Mouse (Mus musculus) limb, embryonic 14.5 days (tissue): Measurements from ENCODE around the gene Ass1. TPM values are rescaled to one million over a fixed set of nuclear protein-coding genes. Genes with fewer than 3 reads are reported as not detected.
"Not testable (repeated sequence)": the region's sequence is repeated elsewhere in the genome, so short reads cannot be mapped to it uniquely, and the experiment has no call there.

Experiments
- ATAC-seq: fragments of 200-750 bp; cut with Nextera tagmentation; 2 replicates; pipeline ENCODE4 v1.8.0; 2017; ENCODE audit warnings: low read depth, moderate number of reproducible peaks, moderate TSS enrichment; ENCODE audit not compliant: low FRiP score
- DNase-seq: peaks from one replicate; pipeline ENCODE4 v3.0.0-alpha.2; 2015; ENCODE audit warnings: low spot score
- H3K27ac ChIP-seq: fragments of 300-500 bp; sonication (generic); replicated peaks from 2 replicates; pipeline ENCODE4 v1.5.1; 2014; ENCODE audit warnings: low read depth, mild to moderate bottlenecking, low read length, moderate library complexity, mixed read lengths
- H3K27me3 ChIP-seq: fragments of 300-500 bp; sonication (generic); 2 replicates; pipeline ENCODE4 v1.6.1; 2014; ENCODE audit warnings: low read length, mixed read lengths; ENCODE audit not compliant: control insufficient read depth, insufficient read depth
- H3K36me3 ChIP-seq: fragments of 300-500 bp; sonication (generic); 2 replicates; pipeline ENCODE4 v1.6.1; 2014; ENCODE audit warnings: mild to moderate bottlenecking, low read length, moderate library complexity, mixed read lengths; ENCODE audit not compliant: control insufficient read depth, insufficient read depth
- H3K4me1 ChIP-seq: fragments of 300-500 bp; sonication (generic); 2 replicates; pipeline ENCODE4 v1.6.1; 2014; ENCODE audit warnings: antibody characterized with exemption, low read length, mixed read lengths; ENCODE audit not compliant: control insufficient read depth, insufficient read depth
- H3K4me2 ChIP-seq: fragments of 300-500 bp; sonication (generic); replicated peaks from 2 replicates; pipeline ENCODE4 v1.6.1; 2014; ENCODE audit warnings: low read depth, mild to moderate bottlenecking, low read length, moderate library complexity; ENCODE audit not compliant: severe bottlenecking
- H3K4me3 ChIP-seq: fragments of 300-500 bp; sonication (generic); replicated peaks from 2 replicates; pipeline ENCODE4 v1.5.1; 2014; ENCODE audit warnings: low read length
- H3K9ac ChIP-seq: fragments of 300-500 bp; sonication (generic); 2 replicates; pipeline ENCODE4 v1.6.1; 2014; ENCODE audit warnings: mild to moderate bottlenecking, low read depth, low read length, moderate library complexity; ENCODE audit not compliant: severe bottlenecking
- H3K9me3 ChIP-seq: fragments of 300-500 bp; sonication (generic); 2 replicates; pipeline ENCODE4 v1.6.1; 2016; ENCODE audit warnings: low read length; ENCODE audit not compliant: control insufficient read depth
- POLR2A ChIP-seq: fragments of 200-500 bp; IDR thresholded peaks from 2 replicates; pipeline ENCODE4 v1.8.0; 2012; ENCODE audit warnings: inconsistent platforms, mild to moderate bottlenecking, moderate library complexity, borderline replicate concordance; ENCODE audit not compliant: insufficient read depth, insufficient read length; ENCODE audit errors: extremely low read depth
- WGBS: fragments of 180-500 bp; shearing (Covaris S2); extraction: QIAGEN DNeasy Blood & Tissue Kit; methylation state at CpG from one replicate; pipeline ENCODE4 v1.1.7; 2014; 5-methylcytosine and 5-hydroxymethylcytosine counted together
- polyA plus RNA-seq, 2 experiments: library from polyadenylated mRNA; depleted of rRNA in 1 of 2; stranded (reverse) in 1 of 2; unstranded in 1 of 2; fragments of >200 nt; fragmentation: Nextera tagmentation in 1 of 2; extraction: Ambion mirVana in 1 of 2; gene quantifications; 2 replicates each; pipeline versions ENCODE4 v1.2.1 to v1.2.3; 2012 to 2014

Ass1 gene
- polyA plus RNA-seq, 2 experiments = 17.1 to 27.1 TPM

- ATAC-seq (no peak), DNase-seq (peak; percentile 12)
- no peak overlapping the region for H3K4me2 ChIP-seq
- H3K9ac ChIP-seq = no peak overlapping the region
- WGBS = 53% methylated on average over 5 of the region's 5 CpGs
- H3K4me3 ChIP-seq = no peak overlapping the region
- no peaks in the 10 kb centered on the region for H3K4me1 ChIP-seq
- TF ChIP-seq POLR2A = no peak
- no peaks in the 10 kb centered on the region for H3K9me3 ChIP-seq
- no peaks in the 10 kb centered on the region for H3K36me3 ChIP-seq
- no peaks in the 10 kb centered on the region for H3K27me3 ChIP-seq
- H3K27ac ChIP-seq = no peak overlapping the region
Observed at GRCm38 (mm10) chr2:31537054-31537453, 67.0 kb downstream of the Ass1 start.

GRCm38 (mm10) chr2:31538745-31539144, 68.7 kb downstream of the Ass1 start:
- H3K36me3 ChIP-seq = no peaks in the 10 kb centered on the region
- DNase-seq = no peak
- no peaks in the 10 kb centered on the region for H3K4me1 ChIP-seq
- no peak overlapping the region for H3K4me3 ChIP-seq
- H3K9ac ChIP-seq = no peak overlapping the region
- no peak overlapping the region for H3K4me2 ChIP-seq
- TF ChIP-seq POLR2A = no peak
- no peaks in the 10 kb centered on the region for H3K27me3 ChIP-seq
- WGBS = 66% methylated on average over 5 of the region's 5 CpGs
- ATAC-seq = no peak
- no peak overlapping the region for H3K27ac ChIP-seq
- H3K9me3 ChIP-seq = no peaks in the 10 kb centered on the region

- no peaks in the 10 kb centered on the region for H3K27me3 ChIP-seq
- H3K9me3 ChIP-seq = no peaks in the 10 kb centered on the region
- no peaks in the 10 kb centered on the region for H3K36me3 ChIP-seq
- no peak overlapping the region for H3K4me3 ChIP-seq
- H3K9ac ChIP-seq = no peak overlapping the region
- no peak overlapping the region for H3K4me2 ChIP-seq
- ATAC-seq (no peak), DNase-seq (no peak)
- H3K27ac ChIP-seq = no peak overlapping the region
- TF ChIP-seq POLR2A = no peak
- WGBS = 84% methylated on average over 5 of the region's 5 CpGs
- H3K4me1 ChIP-seq = no peaks in the 10 kb centered on the region
Observed at GRCm38 (mm10) chr2:31541581-31541980, 71.6 kb downstream of the Ass1 start.

- Histone ChIP-seq H3K4me3 (no peak overlapping the region), H3K27ac (no peak overlapping the region), H3K9ac (no peak overlapping the region), H3K4me1 (no peaks in the 10 kb centered on the region), H3K27me3 (no peaks in the 10 kb centered on the region), H3K9me3 (no peaks in the 10 kb centered on the region), H3K36me3 (no peaks in the 10 kb centered on the region), H3K4me2 (no peak overlapping the region)
- ATAC-seq (no peak), DNase-seq (no peak)
- no peak for TF ChIP-seq POLR2A
- WGBS = 65% methylated on average over 11 of the region's 11 CpGs
Observed at GRCm38 (mm10) chr2:31547726-31548125, 77.7 kb downstream of the Ass1 start.

GRCm38 (mm10) chr2:31550503-31550902, 80.5 kb downstream of the Ass1 start:
- Histone ChIP-seq H3K4me3 (no peak overlapping the region), H3K4me2 (no peak overlapping the region), H3K27me3 (no peaks in the 10 kb centered on the region), H3K9ac (no peak overlapping the region), H3K36me3 (no peaks in the 10 kb centered on the region), H3K27ac (no peak overlapping the region), H3K9me3 (no peaks in the 10 kb centered on the region), H3K4me1 (no peaks in the 10 kb centered on the region)
- DNase-seq (no peak), ATAC-seq (no peak)
- 83% methylated on average over 3 of the region's 3 CpGs for WGBS
- no peak for TF ChIP-seq POLR2A

GRCm38 (mm10) chr2:31551351-31551750, 81.3 kb downstream of the Ass1 start:
- not testable (repeated sequence) for H3K4me2 ChIP-seq, ATAC-seq, H3K9ac ChIP-seq, H3K4me1 ChIP-seq, H3K27me3 ChIP-seq, H3K27ac ChIP-seq, H3K4me3 ChIP-seq, DNase-seq, H3K9me3 ChIP-seq, H3K36me3 ChIP-seq
- 93% methylated on average over 2 of the region's 3 CpGs for WGBS
